Mouse (Mus musculus): Measurements from ENCODE around the gene Ezr.

Gene Ezr

DNA sequence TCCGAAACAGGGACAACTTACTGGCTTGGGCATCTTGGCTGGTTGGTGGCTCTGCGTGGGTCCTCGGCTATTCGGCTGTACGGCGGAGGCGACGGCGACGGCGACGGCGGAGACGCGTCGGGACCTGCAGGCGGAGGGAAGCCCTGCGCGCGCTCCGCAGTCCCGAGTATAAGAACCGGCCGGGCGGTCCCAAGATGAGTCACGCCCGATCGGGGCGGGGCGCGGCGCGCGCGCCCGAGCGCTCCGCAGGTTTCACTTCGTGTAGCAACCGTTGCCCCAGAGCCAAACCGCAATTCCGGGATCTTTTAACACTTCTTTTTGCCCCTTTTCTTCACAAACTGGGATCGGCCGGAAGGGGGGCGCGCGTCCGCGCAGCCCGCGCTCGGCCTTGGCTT is at the start of gene Ezr:
TSS of gene Ezr (minus strand) at position 174 of the 395 bp plus-strand sequence.
- peak; percentile 99 for DNase-seq

DNA sequence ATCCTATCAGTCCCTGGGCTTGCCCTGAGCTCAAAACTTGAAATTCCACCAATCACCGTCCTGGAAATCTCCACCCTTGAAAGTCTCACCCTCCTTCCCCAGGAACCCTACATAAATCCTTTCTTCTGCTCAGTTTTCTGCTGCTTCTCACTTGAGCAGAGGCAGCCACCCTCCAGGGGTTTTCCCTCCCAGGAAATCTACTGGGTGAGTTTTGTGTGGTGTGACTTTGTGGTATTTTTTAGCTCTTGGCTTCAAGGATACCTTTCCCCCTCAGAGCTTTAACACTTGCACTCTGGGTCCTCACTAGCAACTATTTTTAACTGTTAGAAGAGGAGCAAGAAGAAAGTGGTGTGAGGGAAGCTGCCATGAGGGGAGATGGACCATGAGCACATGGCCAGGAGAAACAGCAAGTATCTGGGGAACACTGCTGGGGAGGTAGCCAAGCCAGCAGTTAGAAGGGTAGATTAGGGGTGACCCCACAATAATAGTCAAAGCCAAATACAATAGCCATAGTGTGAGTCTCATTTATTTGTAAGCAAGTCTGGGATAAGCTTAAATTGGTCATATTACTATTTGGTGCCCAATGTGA is 47.5 kb upstream of the Ezr start:
- peak; percentile 73 for DNase-seq

DNA sequence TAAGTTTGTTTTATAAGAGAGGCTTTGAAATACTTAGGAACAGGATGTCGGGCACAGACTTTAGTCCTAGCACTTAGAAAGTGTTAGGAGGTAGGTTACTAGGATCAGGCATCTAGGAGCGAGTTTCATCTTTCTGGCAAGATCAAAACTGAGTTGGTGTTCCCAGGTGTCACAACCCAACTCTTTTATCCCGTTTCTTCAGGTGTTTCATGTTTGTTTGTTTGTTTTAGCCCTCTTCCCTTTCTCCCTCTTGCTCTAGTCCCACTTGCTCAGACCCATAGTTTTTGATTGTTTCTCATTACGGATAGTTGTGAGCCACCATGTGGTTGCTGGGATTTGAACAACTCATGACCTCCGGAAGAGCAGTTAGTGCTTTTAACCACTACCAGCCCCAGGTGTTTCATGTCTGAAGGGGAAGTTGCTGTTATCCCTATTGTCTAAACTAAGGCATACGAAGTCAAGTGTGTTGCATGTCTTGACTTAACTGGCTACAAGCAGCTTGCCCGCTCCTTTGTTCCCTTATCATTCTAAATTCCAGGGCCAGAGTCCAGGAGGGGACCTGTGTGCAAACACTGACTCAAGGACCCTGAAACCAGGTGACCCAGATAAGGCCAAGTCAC is 46.1 kb upstream of the Ezr start:
- peak; percentile 70 for DNase-seq

DNA sequence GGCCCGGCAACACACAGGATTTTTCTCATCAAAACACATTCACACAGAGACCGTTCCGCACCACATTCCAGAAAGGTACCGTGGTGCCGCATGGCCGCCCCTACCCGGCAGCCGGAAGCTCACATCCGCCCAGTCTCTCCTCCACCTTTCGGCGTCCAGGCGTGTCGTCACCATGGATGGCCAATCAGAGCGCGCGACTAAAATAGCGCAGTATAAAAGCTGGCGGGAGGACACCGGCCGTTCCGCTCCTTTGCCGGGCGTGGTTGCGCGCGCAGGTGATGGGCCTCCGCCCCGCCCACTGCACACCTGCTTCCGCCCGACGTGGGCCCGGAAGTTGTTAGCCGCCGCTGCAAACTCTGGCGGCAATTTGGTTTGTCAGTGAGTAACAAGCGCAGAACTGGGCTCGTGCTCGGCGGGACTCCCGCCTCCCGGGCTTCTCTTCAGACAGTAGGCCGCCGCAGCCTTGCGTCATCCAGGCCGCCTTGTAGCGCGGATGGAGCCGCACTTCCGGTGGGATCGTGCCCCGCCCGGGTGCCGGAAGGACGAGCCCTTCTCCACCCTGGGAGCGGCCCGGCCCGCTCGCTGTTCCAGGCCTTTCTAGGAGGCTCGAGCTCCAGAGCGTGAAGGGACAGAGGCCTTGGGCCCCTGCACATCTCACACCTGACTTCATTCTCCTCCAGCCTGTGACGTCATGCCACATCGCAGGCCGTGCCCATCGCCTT is 45.3 kb upstream of the Ezr start:
- DNase-seq = peak; percentile 99

DNA sequence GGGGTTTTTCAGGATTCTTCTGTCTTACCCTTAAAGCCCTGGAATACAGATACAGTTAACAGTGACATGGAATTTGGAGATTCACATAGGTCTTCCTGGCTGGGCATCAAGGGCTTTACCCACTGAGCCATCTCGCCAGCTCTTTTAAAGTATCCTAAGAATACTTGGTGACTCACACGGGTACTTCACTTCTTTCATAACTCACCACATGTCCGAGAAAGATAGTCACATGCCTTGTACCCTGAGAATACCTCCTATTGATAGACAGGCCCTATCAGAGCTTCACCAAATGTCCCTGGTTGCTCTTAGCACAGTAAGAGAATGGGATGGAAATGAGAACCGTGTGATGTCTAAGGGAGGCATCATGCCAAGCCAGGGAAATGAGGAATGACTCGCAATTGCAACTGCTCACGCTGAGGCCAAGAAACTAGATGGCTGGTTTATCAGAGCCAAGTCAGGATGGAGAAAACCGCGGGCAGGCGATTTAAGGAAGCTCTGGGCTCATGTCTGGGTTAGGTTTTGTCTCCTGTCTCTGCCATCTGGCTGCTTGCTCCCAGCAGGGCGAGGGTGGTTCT is 44.7 kb upstream of the Ezr start:
- DNase-seq = no peak

DNA sequence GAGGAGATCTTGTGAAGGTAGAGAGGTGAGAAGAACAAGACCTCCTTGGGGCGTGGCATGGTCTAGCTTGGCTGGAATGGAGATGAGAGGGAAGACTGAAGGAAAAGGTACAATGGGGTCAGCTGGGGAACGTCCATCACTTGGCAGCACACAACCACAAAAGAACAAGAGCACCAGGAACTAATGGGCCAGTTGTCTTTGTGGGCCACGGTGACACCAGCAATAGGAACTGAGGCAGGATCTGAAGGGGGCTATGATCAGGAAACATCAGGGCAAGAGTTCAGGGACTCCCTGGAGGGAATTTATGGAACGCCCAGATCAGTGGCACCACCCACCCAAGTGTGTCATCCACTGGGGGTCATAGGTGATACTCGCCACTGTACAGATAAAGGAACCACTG is 34.2 kb upstream of the Ezr start:
- peak; percentile 83 for DNase-seq

DNA sequence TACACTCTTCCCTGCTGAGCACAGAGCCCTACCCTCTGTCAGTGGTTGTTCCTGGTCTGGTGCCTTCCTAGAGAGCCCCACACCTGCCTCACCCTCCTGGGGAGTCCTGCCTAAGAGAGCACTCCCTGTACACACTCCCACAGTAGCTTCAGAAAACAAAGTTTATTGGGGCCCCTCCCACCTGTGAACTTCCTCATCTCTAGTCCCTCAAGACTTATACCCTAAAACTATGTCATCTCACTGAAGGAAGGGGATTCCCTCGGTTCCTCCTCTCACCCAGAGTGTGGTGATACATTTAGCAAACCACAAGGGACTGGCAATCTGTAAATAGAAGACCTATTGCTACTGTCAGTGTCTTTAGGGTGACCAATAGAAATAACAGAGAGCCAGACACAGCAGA is 33.6 kb upstream of the Ezr start:
- DNase-seq = peak; percentile 84

DNA sequence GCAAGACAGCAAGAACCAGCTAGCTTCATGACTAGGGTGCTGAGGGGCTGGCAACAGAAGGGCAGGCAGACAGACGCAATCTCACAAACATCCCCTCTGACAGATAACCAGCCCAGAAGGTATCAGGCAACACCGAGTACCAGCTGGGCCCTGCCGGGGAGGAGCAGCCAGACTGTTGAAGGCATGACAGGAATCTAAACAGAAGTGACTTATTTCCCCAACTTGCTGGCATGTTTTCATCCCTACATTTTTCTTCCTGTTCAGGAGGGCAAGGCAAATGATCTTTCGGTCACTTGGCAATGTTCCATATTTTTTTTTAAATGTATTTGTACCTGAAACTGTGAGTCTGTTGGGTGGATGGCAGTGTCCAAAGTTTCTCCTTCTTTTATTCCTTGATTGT is 32.1 kb upstream of the Ezr start:
- peak; percentile 85 for DNase-seq

DNA sequence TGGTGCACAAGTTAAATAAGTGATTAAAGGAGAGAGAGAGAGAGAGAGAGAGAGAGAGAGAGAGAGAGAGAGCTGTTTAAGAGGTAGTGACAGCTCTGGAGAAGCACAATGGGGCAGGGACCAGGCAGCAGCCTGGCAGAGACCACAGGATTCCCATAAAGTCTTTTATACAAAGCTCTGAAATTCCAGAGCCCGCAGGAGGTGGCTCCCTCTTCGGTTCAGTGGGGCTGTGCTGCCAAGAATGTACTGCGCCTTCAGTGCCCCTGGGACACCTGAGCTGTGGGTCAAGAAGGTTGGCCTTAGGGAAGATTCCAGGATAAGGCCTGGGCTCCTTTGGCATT is 30.2 kb upstream of the Ezr start:
- peak; percentile 74 for DNase-seq

DNA sequence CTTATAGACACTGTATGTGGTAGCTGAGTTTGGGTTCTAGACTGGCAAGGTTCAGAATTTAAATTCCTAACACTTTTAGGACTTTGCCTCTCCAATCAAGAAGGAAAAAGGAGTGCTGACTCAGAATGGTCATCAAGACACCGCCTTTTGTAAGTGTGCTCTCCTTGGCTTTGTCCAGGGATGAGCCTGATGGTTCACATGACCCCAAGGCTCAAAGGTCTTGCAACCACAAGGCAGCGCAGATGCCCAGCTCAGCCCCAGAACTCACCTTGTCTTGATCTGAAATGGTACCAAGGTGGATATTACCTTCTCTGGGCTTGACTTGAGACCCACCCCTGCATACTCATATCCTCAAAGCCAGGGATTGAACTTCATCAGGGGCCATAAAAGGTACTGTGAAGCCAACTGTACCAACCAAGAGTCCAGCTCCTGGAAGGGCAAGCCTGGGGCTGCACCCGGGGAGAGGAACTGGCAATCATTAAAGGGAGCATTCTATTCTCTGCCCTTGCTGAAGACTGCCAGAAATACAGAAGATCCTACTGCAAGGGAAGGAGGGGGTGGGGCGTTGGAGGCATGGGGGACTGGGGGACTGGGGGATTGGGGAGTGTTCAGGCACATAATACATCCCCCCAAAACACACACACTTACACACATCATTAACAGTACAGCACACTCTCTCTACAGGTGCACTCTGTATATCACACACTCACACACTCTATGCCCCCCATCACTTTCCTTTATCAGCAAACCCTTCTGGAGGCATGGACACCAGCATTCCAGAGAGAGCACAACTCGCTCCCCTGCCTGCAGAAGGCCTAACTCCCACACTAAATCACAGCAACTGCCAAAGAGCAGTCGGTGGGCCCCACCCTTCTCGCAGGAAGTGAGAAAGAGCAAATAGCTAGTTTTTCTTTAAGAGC is 29.6 kb upstream of the Ezr start:
- DNase-seq = peak; percentile 87

DNA sequence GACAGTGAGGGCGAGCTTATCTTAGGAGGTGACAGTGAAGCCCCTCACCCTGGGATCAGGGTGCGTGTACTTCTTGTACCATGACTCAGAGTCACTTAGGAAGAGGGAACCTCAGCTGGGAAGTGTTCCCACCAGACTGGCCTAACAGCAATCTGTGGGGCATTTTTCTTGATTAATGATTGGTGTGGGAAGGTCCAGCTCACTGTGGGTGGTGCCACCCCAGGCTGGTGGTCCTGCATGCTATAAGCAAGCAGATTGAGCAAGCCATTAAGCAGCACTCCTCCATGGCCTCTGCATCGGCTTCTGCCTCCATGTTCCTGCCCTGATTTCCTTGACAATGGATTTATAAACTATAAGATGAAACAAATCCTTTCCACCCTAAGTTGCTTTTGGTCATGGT is 26.7 kb upstream of the Ezr start:
- DNase-seq = no peak

DNA sequence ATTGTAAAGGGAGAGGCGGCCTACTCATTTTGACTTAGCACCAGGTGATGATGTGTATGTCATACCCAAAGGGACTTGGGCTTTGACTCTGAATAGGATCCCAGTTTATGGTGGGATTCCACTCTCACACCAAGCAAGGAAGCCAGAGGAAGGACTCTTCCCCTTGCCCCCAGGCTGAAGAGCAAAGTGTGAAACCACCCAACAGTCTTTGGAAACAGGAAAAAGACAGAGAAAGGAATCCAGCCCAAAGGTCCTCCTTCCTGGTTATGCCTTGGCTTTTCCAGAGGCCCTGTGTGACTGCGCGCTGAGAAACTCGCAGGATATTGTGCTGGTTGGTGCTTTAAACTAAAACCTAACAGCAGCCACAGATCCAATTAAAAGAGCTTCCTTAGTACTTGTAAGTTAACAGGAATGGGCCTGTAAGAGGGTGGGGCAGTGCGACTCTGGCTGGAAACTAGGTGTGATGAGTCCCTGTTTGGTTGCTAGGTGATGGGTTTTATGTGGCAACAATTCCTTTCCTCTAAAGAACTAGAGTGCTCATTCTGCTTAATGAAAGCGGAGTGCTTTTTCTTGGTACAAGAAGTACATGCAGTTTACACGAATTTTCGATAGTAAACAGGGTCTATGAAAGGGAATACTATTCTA is 26.1 kb upstream of the Ezr start:
- DNase-seq = no peak

DNA sequence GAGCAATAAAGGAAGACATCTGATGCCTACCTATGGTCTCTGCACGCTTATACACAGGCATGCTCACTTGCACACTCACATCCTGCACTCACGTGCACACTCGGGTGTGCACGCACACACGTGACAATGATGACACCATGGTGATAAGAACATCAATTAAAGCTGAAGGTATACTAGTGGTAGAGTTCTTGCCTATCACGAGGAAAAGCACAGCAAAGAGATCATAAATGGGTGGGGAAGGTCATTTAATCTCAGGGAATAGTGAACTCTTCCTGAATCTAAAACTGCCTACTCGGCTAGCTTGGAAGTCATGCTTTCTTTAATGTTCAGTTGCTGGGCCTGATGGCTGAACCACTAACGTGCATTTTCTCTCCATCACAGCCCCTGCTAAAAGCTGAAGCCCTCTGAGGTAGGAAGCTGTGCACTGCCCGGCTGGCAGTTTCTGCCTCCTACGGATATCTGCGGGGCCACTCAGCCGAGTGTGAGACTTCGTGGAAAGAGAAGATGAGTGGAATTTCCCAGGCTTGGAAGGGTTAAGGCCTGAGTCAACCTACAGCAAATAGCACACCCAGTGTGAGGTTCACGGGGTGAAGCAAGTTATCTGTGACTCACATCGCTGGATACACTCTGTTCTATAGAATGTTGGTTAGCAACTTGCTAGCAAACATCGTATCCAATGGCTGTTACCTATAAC is 25.4 kb upstream of the Ezr start:
- DNase-seq = no peak

DNA sequence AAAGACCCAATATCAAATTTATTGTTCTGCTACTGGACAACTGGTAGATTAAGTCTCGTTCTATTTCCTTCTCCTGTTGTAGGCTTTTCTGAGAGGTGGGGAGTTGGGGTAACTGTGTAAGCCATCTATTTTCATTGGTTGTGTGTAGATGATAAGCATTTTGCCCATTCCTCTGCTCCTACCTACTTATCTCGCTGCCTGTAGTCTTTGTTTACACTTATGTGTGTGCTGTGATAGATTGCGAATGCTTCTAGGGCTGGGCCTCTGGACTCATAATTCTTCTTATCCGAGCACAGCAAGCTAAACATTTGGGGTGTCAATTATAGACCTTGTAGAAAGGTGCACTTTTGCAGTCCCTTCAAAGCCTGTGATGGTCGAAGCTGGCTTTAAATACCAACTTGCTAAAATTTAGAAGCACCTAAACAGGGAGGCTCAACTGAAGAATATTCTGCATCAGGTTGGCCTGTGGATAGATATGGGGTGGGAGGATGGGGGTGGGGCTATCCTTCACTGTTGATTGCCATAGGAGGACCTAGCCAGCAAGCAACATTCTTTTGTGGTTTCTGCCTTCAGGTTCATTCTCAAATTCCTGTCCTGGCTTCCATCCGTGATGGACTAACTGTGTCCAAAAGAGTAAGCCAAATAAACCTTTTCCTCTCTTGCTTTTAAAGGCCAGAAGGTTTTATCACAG is 22.4 kb upstream of the Ezr start:
- DNase-seq = no peak

DNA sequence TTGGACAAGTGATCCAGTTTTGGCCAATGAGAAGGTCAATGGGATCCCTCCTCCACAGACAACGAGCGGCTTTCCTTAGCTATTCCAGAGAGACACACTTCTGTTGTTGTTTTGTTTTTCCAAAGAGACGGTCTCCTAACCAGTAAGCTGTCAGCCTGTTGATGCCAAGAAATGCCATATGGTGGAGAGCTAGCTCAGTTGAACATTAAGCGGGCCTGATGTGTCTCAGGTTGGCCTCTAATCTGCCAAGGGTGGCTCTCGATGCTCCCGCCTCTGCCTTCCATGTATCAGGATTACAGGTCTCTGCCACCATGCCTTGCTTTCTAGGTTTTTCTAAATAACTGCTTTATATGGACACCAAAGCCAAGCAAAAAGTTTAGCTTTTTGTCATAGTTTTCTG is 21.5 kb upstream of the Ezr start:
- no peak for DNase-seq

DNA sequence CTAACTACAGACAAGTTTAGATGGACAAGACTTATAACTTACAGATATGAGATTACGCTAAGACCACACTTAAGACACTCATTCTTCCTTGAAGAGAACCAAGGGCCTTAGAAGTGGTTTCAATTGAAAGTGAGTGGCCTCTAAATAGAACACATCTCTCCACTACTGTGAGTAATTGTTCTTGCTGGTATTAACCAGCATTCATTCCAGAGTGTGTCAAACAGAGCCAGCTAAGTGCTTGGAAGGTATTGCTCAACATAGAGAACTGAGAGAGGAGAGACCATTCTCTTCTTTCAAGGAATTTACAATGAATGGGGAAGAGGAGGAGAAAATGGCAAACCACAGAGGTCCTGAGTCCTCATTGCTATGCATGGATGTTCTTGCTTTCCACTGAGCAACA is 21.0 kb upstream of the Ezr start:
- DNase-seq = no peak

DNA sequence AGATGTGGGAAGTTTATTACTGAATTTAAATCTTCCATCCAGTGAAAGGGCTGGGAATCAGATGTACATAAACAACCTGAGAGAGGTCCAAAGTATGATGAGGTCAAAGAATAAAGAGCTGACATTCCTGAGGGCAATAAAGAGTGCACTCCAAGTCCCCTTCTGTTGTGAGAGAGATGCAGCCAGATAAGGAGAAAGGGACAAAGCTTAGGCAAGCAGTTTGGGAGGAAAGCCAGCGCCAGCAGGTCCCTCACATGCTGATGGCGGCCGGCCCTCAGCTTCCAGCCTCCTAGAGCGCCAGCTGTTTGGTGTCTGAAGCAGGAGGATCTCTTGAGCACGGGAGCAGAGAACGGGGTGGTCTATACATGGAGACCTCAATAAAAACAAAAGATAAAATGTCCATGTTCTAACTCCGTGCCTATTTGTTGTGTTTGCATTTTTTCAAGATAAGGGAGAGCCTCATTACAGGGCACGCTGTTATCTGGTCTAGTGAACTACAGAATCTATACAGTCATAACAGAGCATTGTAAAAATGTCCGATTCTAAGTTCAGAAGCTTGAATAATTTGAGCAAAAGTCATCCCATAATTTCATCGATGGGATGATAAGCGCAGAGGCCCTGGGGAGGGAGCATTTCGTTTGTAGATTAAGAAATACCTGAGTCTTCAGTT is 15.9 kb upstream of the Ezr start:
- no peak for DNase-seq

DNA sequence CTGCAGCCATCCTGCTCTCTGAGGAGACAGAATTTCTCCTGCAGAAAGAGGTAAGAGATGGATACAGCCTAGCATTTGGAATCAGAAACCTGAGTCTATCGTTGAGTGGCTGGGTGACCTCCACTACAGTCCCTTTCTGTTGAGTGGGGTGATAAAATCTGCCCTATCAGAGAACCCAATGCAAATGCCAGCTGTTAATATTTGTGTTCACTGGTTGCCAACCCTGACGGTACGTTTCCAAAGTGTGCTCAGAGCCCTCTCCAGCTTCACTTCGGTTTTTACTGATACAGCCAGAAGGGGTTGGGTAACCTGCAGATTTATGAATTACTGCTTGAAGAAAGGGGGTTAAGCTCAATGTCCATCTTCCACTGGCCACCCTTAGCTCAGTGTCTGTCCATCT is 14.9 kb upstream of the Ezr start:
- no peak for DNase-seq

DNA sequence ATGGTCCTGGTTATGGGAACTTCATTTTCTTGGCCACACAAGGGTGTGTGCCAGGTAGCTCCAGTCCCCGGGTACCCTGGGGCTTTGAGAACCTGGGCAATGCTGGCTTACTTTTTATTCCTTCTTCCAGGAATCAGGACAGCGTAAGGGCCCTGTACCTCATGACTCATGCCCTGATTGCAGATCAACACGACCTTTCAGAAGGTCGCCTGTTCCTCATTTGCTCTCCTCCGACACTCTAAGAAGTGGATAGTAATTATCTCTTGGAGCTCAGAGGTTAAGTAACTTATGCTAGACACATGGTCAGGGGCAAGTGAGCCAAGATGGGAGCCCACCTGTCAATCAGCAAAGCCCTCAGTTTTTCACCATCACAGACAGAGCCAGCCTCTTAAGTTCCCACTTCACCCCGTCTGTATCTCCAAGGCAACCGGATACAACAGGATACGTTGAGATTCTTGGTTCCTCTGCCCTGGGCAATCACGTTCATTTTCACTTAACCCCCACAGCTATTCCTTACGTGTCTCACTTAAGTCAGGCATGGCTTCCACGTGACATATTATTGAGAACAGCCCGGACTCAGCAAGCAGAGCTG is 11.7 kb upstream of the Ezr start:
- no peak for DNase-seq

DNA sequence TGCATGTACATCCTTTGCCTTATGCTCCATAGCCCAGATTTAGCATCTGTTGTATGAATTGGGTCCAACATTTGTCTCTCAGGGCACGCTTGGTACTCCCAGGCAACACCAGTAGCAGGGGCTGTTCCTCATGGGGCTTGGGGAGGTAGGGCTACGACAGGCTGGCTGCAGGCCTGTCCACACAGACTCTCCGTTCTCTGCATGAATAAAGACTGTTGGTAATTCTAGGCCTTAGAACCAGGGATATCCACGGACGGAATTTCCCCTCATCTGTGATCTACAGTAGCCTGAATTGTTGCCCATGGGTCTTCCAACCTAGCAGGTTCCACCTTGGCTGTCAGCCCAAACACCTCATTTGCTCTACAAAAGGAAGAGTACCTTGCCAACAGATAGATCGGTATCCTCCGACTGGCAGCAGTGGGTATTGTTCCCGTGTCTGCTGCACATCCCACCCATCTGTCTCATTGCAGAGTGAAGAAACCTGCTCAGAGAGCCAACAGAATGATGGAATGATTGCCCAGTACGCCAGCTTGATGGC is 7.1 kb upstream of the Ezr start:
- DNase-seq = no peak
